Mouse (Mus musculus) adipocyte (in vitro differentiated cells): ENCODE measurements around the gene Fam43a.

Experiments
- DNase-seq: peaks from one replicate; pipeline ENCODE4 v3.0.0-alpha.2; 2016; ENCODE audit warnings: low spot score

Fam43a gene

DNA sequence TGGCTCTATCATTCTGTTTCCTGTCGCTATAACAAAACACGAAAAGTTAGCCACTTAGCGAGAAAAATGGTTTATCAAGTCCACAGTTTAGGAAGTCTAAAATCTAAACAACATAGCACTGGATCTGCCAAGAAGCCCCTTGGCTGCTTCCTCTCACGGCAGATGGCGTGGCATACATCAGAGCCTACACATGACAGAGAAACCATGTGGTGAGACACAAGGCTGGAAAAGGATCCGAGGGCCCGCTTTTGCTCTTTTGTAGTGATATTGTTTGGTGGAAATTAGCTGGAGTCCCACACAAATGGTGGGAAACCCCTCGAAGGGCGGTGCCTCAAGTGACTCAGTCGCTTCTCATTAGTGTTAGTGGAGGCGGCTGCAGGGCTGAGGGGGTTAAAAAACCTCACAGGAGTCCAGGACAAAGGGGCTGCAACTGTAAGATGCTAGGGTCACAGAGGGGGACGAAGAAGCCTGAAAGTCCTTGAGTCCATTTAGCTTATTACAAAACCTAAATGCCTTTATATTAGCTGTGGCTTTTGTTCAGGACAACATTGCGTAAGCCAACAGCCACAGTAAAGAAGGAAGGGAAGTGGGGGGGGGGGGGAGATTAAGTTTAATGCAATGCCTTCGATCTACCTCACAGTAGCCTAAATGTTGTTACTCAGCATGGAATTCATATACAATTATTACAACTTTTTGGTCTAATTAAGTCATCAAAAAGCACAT, 3.5 kb upstream of the Fam43a start:
- DNase-seq, result no peak

DNA sequence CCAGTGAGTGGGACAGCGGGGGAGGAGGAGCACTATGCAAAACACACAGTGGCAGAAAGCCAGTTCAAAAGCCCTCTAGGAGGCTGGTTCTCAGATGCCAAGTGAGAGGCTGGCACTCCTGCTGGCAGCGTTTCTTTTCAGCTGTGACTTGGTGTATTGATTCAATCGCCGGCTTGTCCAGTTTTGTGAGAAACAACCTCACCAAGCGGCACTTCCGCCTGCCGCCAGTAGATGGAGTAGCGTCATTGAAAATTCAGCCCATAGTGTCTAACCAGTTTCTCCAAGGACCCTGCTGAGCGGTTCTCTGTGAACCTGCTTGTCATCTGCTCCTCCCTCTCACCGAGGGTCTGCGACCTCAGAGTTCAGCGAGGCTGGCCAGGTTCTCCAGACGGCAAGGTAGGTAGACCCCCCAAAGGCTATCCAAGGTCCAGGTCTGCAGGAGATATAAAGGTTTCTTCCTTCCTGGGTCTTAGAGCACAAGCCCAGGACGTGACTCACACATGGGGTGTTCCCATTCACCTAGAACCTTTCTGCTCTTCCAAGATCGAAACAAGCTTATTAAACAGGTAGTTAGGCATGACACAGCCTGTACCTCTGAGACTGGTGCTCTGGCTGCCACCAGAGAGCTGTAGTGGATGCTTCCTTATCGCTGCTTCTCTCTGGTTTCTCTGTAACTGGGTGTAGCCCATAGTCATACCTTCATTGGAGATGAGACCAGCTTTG, 2.4 kb upstream of the Fam43a start:
- DNase-seq, result peak; percentile 94

DNA sequence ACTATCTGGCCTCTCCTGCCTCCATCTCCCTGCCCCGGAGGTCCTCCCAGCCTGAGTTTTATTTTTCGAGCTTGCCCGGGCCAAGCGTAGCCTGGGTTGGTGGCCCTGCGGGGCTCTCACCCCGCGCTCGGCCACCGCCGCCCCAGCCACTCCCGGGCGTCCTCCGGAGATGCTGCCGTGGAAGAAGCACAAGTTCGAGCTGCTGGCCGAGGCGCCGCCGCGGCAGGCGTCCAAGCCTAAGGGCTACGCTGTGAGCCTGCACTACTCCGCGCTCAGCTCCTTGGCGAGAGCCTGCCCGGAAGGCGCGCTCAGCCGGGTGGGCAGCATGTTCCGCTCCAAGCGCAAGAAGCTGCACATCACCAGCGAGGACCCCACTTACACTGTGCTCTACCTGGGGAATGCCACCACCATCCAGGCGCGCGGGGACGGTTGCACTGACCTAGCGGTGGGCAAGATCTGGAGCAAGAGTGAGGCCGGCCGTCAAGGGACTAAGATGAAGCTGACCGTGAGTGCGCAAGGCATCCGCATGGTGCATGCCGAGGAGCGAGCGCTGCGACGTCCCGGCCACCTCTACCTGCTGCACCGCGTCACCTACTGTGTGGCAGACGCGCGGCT, 1.0 kb downstream of the Fam43a start:
- peak; percentile 55 for DNase-seq

DNA sequence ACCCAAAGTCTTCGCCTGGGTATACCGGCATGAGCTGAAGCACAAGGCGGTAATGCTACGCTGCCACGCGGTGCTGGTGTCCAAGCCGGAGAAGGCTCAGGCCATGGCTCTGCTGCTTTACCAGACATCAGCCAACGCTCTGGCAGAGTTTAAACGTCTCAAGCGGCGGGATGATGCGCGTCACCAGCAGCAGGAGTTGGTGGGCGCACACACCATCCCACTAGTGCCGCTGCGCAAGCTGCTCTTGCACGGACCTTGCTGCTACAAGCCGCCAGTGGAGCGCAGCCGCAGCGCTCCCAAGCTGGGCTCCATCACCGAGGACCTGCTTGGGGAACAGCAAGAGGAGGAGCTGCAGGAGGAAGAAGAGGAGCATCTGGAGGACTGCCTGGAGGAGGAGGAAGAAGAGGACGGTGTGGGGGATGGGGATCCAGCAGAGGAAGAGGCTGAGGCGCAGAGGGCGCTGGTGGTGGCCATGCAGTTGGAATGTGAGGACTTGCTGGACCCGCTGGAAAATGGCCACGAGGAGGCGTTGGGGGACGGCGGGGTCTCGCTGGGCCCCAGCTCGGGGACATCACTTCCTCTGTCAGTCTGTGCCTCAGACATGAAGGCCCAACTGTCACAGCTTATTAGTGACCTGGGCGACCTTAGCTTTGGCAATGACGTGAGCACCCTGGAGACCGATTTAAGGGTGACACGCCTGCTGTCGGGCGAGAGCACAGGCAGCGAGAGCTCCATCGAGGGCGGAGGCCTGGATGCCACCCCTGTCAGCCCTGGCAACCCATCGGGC, 1.7 kb downstream of the Fam43a start:
- no peak for DNase-seq

DNA sequence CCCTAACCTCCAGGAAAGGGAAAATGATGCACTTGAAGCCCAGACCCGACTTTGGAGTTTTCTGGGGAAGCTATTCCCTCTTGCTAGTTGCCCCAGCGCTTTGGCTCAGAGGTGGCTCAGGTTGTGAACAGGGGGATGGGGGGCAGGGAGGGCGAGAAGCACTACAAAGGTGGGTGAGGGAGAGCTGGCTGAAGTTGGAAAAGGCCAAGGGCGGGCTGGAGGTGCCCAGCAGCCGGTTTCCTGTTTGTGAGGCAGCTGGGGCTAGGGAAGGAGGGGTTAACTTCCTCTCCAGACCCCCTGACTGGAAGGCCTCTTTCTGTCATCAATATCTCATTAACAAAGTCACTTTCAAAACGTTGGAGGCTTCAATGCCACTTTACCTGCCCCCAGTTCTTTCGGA, 2.4 kb downstream of the Fam43a start:
- DNase-seq, result no peak

DNA sequence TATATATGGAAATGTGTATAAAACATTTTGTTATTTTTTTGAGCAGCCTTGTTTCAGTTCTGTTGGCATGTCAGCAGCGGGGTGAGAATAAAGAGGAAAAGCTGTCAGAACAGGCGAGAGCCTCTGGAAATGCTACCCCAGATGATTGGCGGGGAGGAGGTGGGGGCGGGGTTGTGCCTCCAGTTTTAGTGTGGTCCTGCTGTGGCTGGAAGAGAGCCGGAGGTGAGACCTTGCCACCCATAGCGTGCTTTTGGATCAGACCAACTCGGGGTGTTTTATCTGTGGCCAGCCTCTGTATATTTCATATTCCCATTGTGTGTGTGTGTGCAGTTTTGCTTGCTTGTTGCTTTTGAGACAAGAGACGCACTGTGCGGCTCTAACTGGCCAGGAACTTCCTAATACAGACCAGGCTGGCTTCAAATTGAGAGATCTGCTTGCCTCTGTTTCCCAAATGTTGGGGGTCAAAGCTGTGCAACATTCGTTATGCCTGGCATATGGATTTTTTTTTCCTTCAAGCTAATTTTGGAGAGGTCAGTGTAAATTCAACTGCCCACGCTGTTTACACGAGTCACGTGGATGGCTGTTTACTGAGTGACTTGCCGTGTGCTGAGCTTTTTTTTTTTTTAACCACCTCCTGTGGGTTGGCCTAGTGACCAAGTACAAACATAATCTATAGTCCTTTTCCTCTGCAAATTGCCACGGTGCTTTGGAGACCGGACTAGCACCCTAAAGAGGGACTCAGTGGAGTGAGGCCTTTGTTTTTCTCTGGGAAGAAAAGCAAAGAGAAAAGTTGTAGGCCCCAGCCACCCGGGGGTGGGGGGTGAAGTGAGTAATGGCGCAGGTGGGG, 3.4 kb downstream of the Fam43a start:
- no peak for DNase-seq

DNA sequence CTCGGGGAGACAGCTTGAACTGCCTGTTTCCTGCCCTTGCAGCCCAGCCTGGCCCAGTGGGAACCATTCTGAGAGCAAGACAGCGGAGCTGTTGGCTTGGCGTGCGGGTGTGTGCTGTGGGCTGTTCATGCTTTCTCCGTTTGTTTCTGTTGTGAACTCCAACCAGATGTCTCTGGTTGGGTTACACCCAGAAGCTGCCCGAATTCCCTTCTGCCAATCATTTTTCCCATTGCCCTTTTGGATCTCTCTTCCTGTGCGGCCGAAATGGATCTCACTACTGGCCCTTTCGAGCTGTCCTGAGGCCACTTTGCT, 4.0 kb downstream of the Fam43a start:
- no peak for DNase-seq

DNA sequence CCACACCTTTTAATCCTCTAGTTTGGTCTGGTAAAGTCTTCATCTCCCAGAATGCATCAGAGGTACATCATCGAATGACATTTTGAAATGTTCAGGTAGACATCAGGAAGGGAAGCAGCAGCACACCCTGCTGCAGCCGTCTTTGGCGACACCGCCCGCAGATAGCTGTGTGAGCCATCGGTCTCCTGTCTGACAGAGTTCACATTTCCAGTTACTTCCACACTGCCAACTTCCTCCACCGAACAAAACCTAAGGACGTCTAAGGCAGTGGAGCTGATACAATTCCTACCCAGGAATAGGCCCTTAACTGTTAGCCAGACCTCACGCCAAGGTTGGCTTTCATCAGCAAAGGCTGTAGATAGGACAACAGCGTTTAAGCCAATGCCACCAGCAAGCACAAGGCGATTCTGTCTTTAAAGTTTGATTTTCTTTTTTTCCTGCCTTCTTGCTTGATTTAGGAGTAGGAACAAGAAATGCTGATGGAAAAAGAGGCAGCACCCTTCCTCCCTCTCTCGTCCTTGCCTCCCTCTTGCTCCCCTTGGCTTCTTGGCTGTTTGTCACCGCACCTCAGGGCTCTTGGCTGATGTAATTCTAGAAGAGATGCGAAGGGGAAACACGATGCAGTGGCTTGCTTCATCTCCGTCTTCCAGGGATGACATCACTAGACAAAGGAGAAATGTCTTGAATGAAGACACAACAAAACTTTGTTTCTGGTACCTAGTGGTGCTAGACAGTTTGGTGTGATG, 4.7 kb downstream of the Fam43a start:
- no peak for DNase-seq

DNA sequence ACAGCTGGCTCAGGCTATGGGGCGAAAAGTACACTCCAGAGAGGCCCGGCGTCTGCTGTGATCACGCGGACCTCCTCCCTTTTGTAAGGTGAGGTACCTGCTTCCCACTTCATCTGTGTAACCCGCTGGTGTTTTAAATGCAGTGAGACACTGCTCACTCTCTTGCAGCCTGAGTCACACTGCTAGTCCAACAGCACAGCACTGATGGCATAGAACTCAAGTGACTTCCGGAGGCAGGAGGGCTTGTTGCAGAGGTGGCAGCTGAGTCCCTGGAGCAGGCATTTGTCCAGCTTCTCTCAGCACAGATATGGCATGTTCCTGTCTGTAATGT, 5.2 kb downstream of the Fam43a start:
- DNase-seq, result no peak

DNA sequence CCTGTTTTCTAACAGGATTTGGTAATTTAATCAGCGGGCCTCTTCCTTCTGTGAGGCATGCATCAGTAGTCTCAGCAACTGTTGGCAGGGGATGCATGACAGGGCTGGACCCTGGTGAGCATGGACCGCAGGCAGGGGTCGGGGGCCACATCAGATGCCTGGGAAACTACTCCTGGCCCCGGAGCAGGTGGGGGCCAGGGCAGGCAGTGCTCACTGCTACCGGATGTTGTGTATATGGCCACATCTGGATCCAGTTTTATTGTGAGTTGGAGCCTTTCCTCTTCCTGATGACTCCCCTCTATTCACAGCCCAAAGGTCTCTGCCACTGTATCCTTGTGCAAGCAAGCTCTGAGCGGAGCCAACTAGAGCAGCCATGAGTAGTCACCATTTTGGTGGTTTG, 6.0 kb downstream of the Fam43a start:
- DNase-seq, result no peak

DNA sequence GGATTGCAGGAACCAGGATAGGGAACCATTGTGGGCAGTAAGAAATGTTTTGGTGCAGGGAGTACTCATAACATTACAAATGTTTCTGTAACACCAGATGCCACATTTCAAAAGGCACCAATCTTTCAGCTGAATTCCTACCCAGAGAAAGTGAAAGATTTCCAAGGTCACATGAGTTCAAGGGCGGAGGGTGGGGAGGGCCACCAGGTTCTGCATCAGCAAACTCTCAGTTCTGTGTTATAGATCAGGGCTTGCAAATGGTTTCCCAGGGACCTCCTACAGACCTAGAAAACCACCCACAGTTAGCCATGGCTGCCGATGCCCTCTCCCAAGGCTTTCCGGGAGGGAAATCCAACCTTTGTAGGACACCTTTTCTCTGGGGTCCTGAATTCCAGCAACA, 8.3 kb downstream of the Fam43a start:
- no peak for DNase-seq

DNA sequence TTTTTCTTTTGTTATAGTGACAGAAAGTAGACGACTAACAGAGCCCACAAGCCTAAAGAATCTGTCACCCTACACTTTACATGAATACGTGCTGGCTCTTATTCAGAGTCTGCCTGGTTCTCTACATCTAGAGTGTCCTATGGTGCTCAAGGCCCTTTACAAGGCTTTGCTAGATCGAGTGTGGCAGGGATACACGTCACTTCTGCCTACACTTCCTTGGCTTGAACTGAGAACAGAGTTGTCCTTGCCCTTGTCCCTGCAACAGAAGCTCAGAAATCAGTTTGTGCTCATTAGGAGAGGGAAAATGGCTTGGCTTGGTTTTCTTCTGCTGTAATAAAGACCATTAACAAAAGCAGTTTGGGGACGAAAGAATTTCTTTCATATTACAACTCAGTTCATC, 11.8 kb downstream of the Fam43a start:
- DNase-seq, result no peak

DNA sequence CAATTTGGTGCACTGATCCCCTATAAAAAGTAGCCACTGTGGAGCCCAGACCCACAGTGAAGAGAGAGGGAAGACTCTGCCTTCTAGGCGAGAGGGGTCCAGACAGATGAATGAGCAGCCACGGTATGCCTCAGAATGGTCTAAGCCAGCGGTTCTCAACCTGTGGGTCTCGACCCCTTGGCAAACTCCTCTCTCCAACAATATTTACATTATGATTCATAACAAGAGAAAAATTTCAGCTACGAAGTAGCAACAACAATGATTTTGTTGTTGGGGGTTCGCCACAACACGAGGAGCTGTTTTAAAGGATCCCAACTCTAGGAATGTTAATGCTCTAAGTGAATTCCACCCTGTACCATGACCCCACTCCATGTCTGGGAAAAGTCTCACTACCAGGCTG, 13.6 kb downstream of the Fam43a start:
- no peak for DNase-seq

DNA sequence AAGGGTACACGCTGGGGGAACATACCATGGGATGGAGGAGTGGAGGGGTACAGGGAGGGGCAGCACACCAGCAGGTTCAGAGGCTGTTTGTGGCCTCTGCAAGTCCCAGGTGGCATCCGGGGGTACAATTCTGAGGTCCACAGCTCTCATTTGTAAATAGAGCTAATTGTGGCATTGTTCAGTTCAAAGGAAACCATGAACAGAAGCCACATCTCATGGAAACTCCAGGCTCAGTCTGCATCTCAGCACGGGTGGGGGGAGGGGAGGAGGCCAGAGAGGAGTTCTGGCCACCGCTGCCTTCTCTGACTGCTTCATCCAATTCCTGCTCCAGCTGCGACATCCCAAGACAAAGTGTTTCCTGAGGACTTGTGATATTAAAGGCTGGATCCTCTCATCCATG, 14.6 kb downstream of the Fam43a start:
- no peak for DNase-seq

DNA sequence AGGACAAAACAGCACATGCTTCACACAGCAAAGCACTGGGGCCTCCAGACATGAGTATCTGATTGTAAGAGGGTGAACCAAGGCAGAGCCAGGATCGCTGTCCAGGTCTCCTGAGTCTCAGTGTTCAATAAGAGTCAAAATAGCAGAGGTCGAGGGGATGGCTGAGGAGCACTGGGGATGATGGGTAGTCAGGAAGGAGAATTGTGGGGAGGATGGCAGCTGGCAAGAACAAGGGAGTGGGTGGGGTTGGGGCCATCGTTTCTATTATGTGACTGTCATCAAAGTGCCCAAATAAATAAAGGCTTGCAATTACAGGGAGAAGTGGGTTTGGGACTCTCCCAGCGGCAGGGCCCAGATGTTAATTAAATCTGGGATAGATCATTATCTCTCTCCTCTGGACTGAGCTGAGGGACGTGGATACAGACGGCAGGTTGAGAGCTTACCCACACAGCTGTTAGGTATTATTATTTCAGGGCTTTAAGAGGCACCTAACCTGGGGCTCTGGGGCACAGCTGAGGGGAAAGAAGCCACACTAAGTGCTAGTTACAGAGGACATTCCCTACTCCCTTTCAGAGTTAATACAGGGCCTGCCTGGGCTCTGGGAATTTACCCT, 15.3 kb downstream of the Fam43a start:
- no peak for DNase-seq

DNA sequence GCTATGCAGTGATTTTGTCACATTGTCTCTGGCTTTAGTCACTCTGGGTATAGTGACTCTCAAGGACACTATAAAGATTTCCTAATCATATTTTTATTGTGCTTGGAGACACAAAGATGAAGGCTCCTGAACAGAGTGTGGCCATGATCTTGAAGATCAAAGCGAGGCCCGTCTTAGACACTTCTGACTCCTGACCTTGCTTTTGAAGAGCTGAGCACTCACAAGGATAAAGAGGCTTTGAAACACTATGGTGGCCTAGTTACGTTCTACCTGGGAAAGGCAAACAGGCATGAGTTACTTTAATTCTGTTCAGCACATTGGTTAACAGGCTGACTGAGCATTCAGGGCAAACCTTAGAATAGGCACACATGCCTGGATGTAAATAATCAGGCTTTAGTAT, 16.8 kb downstream of the Fam43a start:
- DNase-seq, result no peak

DNA sequence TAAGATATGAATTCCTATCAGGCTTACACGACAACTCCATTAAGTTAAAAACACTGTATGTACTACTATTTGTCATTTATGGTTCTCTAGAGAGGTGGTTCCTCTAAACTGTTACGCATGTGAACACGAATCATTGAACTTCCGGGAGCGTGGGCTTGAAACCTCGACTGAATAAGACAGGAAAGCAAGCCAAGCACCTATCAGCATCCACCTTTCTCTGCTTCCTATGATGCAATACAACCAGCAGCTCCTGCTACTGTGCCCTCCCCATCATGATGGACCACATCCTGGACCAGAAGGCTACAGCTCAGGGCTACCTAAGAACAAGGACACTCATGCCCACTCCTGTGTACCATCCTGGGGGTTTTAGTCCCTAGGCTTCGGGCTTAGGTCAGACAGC, 24.1 kb downstream of the Fam43a start:
- no peak for DNase-seq

DNA sequence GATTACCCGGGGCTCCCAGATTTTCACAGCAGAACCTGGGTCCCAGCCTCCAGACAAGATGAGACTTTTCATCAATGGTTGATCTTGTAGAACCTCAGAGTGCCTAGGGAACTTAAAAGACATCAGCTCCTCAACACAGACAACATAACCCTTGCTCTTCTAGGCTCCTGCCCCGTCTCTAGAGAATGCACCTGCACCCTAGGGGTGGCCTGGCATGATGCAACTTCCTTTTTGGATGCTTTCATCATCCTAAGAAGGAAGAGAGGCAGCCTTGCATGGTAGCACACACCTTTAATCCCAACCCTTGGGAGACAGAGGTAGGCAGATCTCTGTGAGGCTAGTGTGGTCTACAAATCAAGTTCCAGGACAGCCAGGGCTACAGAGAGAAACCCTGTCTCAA, 25.1 kb downstream of the Fam43a start:
- no peak for DNase-seq

DNA sequence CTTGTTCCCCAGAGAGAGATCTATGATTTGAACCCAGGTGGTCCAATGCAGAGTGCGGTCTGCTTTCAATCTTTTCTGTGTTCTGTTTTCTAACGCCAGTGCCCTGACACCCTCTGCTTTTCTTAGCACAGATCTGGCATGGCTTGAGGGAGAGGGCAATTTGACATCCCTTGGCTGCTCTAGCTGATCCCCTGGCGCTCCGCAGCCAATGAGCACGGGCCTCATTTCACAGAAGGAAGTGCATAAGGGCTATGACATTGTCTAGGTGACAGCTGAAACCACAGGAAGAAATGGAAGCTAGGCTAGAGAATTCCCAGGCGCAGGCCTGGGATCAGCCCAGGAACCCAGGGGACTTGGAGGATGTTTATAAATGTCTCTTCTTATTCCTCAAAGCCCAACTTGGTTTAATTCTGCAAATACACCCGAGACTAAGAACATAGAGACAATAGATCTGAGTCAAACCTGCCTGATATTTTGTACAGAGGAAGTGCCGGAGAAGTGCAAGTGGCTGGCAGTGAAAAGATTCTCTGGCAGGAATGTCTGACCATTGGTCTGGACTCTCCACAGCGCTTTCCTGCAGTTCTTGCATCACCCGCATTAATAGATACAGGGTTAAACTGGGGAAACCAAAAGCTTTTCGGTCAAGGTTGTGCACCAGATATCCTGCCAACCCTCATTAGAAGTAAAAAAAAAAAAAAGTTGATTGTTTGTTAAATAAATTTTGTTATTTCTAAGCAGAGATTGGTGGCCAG, 28.2 kb downstream of the Fam43a start:
- DNase-seq, result no peak

DNA sequence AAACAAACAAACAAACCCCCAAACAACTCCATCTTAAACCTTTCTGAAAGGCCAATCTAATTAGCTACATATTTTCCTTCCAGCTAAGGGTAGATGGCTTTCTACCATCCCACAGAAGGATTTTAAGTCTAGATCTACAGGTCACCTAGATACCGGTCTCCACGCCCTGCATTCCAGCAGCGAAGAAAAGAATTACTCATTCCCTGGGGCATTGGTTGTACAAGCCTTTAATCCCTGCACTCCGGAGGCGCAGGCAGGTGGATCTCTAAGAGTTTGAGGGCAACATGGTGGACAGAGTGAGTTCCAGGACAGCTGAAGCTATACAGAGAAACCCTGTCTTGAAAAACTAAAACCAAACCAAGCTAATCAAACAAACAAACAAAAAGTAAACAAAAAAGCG, 28.9 kb downstream of the Fam43a start:
- no peak for DNase-seq
